Mouse (Mus musculus): ENCODE results near the gene Mrpl47.
"Not testable (repeated sequence)": the region's sequence is repeated elsewhere in the genome, so short reads cannot be mapped to it uniquely, and the experiment has no call there.

Gene Mrpl47

DNA sequence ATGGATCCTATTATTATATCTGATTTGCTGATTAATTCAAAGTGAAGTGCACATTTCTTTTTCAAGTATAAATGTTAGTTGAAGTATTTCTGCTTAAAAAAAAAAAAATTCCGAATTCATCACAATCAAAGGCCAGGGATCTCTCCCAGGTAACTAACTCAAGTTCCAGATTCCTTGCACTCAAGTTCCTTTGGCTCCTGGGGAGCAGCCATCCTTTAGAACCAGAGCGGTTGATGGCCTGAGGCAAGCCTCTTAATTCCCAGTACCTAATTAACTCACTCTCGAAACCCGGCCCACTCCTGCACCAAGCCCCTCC lies 29.4 kb downstream of the Mrpl47 start:
- DNase-seq (ENCODE audit: low read depth, low spot score): no peak

DNA sequence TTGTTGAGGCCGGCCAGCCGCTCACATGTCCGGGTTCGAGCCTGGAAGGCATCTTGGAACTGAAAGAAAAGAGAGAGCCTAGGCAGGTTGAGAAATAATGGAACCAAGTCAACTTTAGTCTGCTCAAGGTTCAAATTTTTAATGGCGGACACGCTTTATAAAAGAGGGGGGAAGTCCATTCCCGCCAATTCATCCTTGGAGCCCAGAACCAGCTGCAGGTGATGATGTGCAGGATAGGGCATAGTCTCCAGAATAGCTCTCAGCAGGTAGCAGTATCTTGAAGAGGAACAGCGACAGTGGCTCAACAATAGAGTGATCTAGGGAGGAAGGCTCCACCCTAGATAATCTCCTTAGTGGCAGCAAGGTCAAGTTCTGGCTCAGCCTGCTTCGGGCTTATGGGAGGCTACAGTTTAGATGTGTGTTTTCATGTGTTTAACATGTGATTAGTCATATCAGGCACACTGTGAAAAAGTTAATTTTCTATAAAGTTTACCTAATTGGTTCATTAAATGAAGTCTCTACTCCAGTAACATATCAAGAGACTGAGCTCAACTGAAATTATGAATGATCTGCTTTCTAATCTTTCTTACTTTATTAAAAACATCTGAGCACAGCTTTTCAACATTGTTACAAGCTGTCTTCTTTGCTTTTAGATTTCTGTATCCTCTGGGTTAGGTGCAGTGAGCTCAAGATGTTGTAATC lies 31.6 kb downstream of the Mrpl47 start, which contains the start of gene Actl6a:
Actl6a (plus strand) TSS at position 652 of the 702 bp plus-strand sequence.
- DNase-seq (ENCODE audit: low read depth, low spot score): not testable (repeated sequence)

DNA sequence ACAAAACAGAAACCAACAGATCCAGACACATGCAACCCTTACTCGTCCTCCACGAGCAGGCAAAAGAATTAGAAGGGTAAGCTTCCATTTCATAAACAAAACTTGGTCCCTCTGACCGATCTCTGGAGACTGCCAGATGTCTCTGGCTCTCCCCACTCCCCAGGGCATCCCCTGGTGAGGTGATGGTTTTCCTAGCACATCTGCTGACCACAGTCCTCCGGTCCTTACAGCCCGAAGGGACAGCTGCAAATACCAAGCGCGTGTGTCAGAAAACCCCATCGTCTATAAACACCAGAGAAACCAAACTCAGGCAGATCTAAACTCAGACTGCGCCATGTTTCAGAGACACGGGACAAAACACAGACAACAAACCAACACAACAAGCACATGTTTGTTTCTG lies 32.8 kb downstream of the Mrpl47 start:
- not testable (repeated sequence) for DNase-seq (ENCODE audit: low read depth, low spot score)

DNA sequence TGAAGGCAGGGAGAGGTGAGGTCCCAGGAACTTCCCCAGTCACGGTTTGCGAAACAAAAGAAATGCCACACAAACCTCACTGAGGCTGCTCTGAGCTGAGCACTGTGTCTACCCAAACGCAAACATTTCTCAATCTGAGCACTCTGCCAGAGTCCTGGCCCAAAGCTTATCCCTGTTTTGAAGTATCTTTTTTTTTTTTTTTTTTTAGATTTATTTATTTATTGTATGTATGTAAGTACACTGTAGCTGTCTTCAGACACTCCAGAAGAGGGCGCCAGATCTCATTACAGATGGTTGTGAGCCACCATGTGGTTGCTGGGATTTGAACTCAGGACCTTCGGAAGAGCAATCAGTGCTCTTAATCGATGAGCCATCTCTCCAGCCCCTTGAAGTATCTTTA lies 33.4 kb downstream of the Mrpl47 start:
- DNase-seq (ENCODE audit: low read depth, low spot score): not testable (repeated sequence)

DNA sequence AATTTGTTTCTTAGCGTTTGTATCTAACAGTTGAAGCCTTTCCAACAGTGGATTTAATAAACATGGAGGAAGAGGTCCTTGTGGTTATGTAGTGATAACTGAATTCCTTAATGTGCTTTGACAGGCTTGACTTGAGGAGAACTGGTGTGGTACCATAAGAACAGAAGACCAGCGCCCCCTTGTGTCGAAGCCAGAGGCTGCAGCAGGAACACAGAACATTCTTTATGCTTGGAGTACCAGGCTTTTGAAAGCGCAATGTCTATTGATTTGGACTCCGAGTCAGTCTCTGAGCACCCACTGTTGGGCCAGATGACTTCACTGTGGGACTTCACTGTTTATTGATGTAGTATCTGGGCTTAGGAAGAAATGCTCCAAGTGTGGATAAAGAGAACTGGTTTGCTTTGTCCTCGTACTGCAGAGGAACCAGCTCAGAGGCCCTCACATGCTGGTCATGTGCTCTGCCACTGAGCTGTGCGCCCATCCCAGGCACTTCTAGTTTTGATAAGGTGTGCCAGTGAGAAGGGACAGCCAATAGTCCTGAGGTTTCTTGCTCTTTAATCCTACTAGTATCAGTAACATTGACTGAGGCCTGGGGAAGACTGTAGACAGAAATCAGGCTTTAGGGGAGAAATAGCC lies 39.1 kb downstream of the Mrpl47 start:
- peak; percentile 70 for DNase-seq (ENCODE audit: low read depth, low spot score)

DNA sequence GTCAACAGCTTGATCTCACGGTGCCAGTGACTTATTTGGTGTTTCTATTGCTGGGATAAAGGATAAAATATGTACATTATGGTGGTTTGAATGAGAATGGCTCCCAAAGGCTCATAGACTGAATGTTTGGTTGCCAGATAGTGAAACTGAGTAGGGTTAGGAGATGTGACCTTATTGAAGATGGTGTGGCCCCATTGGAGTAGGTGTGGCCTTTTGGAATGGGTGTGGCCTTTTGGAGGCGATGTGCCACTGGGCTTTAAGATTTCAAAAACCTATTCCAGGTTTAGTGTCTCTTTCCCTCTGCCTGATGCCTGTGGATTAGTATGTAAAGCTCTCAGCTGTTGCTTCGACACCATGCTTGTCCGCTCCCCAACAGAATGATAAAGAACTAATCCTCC lies 41.8 kb downstream of the Mrpl47 start:
- no peak for DNase-seq (ENCODE audit: low read depth, low spot score)

DNA sequence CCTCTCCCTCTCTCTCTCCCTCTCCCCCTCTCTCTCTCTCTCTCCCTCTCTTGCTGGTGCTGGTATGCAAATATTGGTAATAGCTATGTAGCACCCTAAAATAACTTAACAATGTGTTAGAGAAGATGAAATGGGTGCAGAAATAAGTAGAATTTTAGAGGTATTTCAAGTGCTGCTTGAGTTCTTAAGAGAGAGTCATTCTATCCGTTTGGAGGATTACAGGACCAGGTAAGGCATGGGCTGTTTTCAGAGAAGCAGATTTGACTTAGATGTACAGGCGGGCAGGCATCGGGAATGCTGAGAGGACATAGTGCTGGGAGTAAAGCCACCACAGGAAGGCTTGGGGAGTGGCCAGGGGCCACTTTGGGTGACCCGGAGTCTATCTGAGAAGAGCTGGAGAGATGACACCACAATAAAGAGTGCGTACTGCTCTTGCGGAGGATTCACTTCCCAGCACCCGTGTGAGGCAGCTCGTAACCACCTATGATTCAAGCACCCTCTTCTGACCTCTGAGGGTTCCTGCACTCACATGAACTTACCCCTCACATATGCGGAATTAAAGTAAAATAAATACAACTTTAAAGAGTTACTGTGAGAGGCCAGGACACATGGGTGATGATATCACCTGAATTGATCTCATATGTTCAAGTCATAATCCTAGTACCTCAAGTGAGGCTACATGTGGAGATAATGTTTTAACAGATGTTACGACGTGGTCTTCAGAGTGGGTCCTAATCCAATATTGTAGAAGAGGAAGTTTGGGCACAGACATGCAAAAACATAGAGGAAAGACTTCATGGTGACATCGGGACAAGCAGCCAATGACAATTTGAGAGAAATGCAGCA lies 42.4 kb downstream of the Mrpl47 start:
- no peak for DNase-seq (ENCODE audit: low read depth, low spot score)

DNA sequence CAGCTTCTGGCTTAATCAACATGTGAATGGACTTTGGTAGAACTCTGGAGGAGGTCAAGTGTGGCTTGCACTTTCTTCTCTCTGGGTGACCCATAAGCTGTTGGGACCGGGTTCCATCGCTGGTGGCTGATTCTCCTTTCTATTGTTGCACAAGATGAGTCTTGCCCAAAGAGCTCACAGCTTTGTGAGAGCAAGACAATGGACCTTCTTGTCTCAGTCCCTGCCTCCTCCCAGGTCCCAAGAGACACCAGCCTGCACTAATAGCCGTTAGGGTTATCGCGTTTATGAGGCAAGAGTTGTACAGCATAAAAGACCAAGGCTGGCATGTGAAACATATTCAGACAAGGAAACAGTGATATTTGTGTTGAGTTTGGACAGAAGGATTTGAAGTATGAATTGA lies 43.2 kb downstream of the Mrpl47 start:
- no peak for DNase-seq (ENCODE audit: low read depth, low spot score)

DNA sequence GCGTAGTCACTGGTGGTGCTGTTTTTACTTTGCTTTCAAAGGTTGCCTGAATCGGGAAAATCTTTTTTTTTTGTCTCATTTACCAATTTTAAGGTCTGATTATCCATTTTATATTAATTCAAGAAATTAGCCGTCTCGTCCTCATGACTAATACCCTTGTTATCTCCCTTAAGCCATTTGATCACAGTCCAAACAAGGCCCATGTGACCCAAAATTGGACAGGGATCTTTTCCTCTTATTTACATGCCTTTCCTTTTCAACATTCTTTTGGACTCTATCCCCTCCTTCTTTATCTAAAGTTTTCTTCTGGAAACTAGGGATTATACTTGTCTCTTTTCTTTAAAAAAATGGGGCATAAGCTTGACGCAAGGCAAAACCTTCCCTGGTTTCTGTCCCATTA lies 45.6 kb downstream of the Mrpl47 start:
- DNase-seq (ENCODE audit: low read depth, low spot score): no peak

DNA sequence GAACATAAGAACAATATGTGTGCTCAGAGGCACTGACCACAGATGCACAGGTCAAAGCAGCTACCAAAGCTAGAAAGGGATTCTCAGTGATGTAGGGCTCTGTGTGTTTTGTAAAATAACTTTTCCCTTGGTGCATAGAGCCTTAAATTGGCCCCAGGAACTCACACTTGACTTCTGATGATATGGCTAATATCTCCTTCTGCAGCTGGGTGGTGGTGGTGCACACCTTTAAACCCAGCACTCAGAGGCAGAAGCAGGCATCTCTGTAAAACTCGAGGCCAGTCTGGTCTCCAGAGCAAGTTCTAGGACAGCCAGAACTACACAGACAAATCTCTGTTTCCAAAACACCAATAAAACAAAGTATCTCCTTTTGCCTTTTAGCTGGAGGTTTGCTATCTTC lies 46.5 kb downstream of the Mrpl47 start:
- DNase-seq (ENCODE audit: low read depth, low spot score): no peak

DNA sequence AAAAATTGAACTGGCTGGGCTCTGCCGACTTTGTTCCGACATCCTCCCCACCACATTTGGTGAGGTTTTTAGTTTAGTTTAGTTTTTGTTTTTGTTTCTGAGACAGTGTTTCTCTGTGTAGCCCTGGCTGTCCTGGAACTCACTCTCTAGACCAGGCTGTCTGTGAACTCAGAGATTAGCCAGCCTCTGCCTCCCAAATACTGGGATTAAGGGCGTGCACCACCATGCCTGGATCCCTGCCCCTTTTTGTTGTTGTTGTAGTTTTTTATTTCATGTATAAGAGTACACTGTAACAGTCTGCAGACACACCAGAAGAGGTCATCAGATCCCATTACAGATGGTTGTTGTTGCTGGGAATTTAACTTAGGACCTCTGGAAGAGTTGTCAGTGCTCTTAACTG lies 47.4 kb downstream of the Mrpl47 start:
- DNase-seq (ENCODE audit: low read depth, low spot score): no peak

DNA sequence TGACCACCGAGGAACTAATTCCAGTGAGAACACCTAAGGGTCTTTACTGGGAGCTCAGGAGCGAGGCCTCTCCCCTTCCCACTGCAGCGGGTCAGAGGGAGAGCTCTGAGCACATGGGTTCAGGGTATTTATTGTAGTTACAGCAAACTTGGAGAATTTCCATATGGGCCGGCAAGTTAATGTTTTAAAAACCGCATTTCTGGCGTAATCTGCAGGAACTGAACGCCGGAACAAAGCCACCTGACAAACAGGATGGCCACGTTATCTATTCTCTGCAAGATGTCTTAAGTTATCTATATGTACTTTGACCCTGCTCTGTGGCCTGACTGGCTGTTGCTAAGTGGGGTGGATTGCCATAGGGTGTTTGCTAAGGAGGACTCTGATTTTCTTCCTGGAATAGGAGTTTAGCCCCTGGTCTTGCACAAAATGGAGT lies 47.8 kb downstream of the Mrpl47 start:
- no peak for DNase-seq (ENCODE audit: low read depth, low spot score)

DNA sequence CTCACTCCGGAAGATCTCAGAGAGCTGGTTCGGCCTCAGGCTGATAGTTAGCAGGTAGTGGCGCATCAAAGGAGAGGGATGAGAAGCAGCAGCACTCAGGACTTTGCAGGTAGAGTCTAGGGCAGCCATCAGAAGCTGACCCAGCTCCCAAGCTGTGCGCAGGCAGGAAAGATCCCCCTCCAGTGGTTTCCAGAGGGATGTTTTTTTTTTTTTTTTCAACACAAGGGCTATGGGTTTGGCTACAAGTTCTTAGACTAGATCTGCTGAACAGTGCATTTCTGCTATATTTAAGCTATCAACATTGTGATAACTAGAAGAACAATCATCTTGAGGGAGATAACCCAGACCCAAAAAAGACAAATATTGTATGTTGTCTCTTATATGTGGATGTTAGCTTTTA lies 50.2 kb downstream of the Mrpl47 start:
- DNase-seq (ENCODE audit: low read depth, low spot score): no peak

DNA sequence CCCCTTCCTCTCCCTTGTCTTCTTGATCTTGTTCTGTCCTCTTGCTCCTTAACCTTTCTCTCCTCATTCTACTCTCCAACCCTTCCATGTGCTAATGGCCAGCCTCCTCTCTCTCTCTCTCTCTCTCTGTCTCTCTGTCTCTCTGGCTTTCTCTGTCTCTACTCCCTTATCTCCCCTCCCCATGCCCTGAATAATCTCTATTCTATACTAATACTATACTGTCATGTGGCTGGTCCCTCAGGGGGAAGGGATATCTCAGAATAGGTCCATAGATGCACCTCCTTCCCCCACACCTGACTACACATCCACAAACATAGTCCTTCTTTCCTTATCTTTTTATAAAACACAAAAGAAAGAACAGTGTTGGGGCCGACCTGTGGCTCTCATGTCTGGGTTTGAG lies 50.9 kb downstream of the Mrpl47 start:
- DNase-seq (ENCODE audit: low read depth, low spot score): no peak

DNA sequence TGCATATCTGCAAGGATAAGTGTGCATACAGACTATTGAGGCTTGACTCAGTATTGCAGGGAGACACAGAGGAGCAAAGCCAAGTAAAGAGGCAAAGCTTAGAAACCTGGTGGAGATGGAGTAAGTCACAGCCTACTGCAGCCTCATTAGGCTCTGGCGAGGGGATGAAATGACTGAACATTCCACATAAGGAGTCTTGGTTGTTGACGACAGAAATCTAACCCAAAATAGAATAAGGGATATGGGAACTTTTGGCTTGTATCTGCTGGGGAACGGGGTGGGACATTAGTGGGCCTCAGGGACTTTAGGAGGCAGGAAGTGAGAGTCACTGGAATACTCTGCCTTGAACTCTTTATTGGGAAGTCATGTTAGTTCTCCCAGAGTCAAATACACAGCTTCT lies 52.8 kb downstream of the Mrpl47 start:
- DNase-seq (ENCODE audit: low read depth, low spot score): no peak

DNA sequence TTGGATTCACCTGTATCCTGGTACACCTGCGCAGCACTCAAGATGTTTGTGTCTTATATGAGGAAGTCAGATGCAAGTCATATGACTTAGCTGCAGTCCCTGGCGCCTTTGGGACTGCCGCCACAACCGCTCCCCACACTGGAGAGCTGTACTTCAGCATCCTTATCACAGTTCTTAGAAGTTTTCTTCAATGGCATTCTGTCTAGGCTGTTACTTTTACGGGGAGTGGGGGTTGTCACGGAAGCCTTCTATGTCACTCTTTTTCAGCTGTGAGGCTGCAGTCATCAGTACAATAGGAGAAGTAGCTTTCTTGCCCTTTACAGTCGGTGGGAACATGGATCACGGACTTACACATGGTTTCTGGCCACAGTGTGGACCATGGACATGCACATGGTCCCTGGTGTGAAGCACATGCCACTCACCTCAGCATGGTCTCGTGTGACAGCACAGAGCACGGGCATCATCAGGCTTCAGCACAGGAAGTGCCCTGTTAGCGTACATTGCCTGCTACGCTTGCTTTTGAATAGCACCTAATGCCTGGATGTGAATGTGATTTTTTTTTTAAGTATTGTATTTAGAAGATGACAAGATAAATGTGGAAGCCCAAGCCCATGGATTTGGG lies 54.4 kb downstream of the Mrpl47 start:
- DNase-seq (ENCODE audit: low read depth, low spot score): no peak

DNA sequence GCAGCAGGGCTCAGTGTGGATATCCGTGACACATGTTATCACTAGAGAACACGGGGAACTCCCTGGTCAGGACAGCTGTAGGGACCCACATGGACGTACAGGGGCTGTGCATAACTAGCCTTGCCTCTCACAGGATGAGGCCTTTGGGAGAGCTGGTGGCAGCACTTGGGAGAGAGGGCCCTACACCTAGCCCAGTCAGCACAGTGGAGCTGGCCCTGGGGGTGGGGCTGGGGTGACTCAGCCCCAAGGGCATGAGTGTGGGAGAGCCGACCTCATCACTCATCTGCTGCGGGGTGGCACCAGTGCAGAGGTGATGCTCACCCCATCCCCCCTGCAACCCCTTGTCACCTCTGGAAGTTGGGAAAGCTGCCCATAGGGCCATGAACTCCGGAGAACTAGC lies 61.0 kb downstream of the Mrpl47 start:
- no peak for DNase-seq (ENCODE audit: low read depth, low spot score)

Data from skeletal muscle tissue, adult 2 months (tissue).